Mouse (Mus musculus): ENCODE data around the gene Tbc1d22a.
A peak's percentile ranks its signal among the peaks of the same experiment; 100 is the strongest.

The Tbc1d22a gene

DNA sequence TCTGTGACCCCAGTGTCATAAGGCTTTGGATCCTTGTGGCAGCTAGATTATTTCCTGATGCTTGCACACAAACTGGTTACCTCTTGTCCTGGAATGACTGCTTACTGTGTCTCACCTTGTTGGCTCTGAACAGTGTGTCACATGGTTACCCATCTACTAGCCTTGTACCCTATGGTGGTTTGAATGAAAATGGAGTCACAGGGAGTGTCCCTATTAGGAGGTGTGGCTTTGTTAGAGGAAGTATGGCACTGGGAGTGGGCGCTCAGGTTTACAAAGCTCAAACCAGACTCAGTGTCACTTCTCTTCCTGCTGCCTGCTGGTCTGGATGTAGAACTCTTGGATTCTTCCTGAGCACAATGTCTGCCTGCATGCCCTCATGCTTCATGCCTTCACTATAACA is 69.0 kb downstream of the Tbc1d22a start:
- no peak for DNase-seq

DNA sequence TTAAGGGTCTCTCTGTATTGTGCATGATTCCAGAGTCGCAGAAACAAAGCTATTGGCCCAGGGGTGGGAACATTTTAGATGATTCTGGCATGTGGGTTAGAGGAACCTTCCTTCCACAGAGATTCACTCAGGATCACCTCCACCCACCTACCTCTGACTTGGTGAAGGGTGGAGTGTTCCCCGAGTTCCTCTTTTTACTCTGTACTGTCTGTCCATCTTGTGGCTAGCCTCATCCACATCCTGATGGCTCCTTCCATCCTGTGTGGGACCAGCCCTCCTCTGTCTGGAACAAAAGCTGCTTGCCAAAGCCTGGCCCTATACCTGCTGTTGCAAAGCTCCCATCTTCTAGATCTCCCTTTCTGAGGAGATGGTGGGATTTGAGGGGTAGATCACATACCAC is 71.0 kb downstream of the Tbc1d22a start:
- DNase-seq, result no peak

DNA sequence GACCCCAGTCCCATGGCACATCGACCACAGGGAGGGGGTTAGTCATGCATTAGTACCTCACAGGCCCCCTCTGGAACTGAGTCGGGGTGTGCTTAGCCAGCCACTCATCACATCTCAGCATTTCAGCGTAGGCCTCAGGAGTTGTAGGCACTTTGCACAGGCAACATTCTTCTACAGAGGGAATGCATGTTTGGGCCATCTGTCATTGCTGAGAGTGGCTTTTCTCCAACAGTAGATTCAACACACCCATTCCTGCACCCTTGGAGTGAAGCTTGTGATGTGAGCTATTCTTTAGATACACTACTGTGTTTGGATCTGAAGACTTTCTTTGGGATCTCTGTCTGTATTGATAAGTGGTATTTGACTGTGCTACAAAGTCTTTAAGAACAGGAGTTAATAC is 75.8 kb downstream of the Tbc1d22a start:
- DNase-seq, result no peak

DNA sequence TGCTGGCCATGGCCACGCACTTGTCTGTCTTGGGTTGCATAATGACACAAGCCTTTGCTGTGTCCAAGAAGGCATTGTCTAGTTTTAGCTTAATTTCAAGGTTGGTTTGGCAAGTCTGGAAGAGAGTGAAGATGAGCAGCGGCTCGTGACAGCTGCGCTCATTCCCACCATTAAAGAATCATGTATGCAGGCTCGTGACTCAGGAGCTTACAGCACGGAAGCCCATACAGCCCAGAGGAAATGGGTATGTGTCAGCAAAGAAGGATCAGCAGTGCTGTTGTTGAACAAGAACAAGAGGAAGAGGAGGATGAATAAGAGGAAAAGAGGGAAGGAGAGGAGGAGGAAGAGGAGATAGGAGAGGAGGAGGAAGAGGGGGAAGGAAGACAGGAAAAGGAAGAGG is 78.0 kb downstream of the Tbc1d22a start:
- DNase-seq, result no peak

DNA sequence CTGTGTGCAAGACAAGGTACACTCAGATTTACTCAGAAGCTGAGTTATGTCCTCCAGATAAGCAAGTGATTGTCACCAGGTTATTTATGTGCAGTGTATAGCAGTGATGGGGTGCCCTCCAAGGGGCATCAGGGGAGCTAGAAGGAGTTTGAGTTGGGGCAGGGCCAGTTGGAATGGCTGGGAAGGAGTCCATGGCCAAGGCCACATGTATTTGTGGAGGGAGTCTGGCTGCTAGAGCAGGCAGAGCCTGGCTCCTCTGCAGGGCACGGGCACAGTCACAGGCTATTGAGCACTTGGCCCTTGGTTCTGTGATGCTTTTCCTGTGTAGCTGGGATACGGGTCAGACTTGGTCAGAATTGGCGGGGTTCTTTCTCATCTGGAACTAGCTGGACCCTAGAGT is 80.2 kb downstream of the Tbc1d22a start:
- DNase-seq, result peak; percentile 50 to 67

DNA sequence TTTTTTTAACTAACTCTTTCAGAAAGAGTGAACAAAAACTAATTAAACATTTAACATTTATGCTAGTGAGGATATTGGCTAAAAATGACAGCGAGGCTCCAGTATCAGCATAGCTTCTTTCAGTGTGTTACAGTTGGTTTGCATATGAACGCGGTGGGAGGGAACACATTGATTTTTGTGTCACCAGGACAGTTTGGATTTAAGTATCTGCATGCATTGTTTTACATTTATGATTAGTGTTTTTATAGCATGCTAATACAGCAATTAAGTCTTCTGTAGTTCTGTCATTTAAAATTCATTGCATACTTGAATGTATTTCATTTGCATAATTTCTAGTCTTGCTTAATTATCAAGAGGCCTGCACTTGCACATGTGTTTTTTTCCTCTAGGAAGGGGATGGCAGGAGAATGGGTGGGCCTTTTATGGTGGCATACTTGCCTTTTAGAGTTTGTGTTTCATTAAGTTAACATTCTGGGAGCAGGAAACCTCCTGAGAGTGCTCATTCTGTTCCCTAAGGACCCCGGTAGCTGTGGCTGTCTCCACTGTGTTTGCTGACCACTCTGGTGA is 81.5 kb downstream of the Tbc1d22a start:
- DNase-seq, result no peak

DNA sequence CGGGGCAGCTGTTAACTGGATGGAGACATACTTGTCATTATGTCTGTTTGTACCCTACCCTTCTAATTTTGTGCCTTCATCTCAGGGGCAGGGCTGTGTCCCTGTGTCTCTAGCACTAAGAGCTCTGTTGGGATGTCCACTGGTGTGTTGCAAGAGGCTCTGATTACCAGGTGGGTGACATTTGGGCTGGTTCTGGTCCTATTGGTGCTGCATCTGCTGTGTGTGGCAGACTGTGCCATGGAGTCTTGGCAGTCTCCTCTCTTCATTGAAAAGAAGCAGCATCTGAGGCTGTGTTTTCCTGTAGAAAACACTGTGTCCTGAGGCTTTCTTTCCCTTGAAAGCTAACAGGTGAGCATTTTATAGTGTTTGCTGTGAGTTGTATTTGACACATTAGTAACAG is 83.0 kb downstream of the Tbc1d22a start:
- DNase-seq, result peak in 1 of 2 experiments; percentile 29

DNA sequence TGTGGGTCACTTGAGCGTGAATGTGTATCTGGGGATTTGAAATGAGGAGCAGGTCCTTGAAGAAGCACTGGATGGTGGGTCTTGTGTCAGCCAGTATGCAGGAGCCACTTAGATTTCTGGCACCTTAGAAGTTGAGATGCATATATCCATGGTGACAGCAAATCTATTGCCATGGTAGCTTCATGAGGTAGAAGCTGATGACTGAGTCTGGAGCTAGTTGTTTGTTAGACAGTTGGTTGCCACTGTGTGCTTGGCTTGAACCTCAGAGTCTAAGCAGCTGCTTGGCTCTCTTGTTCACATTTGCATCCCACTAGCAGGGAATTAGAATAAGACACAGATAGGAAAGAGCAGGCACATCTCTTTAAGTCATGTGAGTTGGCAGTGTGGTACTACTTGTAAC is 89.6 kb downstream of the Tbc1d22a start:
- no peak for DNase-seq

DNA sequence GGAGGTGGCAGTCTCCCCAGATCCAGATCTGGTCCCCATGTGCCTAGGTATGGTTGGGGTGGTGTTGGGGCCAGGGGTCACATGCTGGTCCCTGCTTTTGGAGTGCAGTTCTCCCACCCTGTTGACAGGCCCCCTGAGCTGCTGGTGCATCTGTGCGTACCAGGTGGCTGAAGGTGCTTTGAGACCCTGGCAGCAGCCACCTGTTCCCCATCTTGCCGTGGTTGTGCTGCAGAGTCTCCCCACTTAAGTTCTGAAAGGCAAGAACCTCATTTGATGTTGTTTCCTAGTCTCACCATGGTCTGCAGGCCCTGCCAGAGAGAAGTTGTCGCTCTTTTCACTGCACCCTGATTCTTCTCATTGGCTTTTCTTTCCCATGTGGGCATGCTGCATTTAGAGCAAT is 90.6 kb downstream of the Tbc1d22a start:
- no peak for DNase-seq

DNA sequence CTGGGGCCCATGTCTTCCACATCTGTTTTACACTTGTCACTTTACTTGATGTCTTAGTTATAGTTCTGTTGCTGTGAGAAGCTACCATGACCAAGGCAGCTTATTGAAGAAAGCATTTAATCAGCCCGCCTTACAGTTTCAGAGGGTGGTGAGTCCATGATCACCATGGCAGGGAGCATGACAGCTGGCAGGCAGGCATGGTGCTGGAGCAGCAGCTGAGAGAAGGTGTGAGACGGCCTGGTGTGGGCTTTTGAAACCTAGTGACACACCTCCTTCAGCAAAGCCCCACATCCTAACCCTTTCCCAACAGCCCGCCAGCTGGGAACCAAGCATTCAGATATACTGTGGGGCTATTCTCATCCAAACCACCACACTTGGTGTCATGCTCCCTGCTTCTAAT is 91.0 kb downstream of the Tbc1d22a start:
- no peak for DNase-seq

DNA sequence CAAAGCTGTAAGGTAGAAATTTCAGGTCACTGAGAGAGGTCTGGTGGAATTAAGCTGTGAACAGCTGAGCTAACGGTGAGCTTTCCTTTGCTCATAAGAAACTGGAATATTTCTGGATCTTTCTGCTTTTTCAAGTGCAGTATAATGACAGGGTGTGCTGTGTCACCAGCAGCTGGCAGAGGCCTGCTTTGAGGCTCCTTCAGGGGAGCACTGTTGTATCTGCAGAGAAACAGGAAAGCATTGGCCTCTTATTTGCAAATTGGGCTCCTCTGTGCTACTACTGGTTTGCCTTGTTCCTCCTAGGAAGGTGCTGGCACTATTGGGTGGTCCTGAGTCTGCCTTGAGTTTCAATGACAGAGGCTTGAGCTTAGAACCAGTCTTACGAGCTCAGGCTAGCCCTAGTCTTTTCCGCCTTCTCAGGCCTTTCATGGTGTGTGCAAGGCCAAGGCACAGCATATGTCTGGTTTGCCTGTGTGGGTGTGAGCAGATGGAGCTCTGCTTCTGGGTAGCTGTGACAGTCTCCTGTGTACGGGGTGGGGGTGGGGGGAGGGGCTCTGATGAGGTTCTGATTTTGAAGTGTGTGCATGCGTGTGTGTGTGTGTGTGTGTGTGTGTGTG is 95.1 kb downstream of the Tbc1d22a start:
- peak in 1 of 2 experiments; percentile 28 for DNase-seq

DNA sequence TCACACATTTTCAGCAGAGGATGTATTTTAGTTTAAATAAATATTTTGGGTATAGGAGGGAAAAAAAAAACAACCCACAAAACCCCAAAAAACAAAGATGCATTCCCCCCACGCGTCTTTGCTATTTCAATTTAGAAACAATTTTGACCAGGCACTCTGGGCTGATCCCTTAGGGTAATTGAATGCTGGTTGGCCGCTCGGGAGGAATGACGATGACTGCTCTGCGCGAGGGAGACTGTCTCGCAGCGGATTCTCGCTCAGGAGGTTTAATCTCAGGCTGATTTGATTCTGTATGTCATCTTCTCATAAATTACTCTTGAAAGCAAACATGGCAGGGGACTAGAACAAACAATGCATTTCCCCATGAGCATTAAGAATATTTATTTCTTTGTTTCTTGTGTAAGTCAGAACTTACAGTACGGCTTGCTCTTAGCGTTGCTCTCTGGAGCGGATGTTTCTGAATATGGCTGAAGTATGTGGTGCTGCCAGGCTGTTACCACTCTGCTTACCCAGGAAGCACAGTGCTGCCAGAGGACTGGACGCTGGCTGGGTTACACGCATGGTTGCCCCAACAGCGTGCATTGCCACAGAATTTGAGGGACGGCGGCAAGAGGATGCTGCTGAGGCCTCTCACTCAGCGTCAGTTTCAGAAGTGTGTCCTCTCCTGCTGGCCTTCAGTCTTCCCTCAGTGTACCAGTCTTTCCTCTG is 106.7 kb downstream of the Tbc1d22a start:
- DNase-seq, result peak; percentile 60 to 72

DNA sequence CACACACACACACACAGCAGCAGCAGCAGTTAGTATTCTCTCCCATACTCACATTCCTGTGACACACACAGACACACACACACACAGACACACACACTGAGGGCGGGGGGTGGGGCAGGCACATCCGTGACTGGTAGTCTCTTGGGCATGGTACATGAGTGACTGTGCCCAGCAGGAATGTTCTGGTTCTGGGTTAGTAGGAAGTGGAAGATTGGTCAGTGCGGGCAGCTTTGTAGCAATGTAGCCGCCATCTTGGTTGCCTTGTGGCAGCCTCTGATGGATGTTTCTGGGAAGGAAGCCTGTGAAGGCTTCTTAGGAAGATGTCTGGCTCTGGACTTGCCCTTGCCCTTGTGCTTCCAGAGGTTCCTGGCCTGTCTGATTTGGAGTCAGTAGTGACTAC is 112.1 kb downstream of the Tbc1d22a start:
- DNase-seq, result no peak

DNA sequence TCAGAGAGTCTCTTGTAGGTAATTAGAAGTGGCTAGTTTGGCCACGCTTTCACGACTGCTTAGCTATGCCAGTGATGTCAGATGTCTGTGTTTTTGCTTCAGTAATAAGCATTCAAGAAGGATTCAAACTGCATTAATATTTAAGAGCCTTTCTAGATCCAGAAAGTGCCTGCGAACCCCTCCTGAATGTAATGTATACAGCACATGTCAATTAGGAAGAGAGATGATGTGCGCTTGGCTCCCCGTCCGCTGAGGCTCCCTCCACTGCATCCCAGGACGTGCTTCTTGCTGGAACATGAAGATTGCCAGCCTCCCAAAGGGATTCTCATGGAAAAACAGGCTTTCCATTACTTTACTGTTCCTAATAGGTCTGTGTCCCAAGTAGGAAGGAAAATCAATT is 115.7 kb downstream of the Tbc1d22a start:
- DNase-seq, result no peak

DNA sequence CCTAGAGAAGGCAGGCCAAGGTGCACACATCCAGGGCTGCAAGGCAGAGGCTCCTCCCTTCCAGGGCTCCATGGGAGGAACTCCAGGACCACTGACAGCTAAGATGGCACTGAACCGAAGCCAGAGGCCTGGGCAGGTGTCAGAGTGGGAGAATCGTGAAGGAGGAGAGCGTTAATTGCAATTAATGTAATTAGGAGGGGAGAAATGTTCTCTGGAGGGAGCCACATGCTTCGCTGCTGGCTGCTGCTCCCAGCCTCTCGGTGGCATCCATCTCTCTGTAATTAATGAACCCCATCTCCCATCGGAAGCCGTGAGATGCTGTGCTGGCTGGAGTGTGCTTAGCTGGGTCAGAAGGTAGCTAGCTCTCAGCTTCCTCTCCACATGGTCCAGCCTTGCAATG is 116.2 kb downstream of the Tbc1d22a start:
- peak in 1 of 2 experiments; percentile 56 for DNase-seq

DNA sequence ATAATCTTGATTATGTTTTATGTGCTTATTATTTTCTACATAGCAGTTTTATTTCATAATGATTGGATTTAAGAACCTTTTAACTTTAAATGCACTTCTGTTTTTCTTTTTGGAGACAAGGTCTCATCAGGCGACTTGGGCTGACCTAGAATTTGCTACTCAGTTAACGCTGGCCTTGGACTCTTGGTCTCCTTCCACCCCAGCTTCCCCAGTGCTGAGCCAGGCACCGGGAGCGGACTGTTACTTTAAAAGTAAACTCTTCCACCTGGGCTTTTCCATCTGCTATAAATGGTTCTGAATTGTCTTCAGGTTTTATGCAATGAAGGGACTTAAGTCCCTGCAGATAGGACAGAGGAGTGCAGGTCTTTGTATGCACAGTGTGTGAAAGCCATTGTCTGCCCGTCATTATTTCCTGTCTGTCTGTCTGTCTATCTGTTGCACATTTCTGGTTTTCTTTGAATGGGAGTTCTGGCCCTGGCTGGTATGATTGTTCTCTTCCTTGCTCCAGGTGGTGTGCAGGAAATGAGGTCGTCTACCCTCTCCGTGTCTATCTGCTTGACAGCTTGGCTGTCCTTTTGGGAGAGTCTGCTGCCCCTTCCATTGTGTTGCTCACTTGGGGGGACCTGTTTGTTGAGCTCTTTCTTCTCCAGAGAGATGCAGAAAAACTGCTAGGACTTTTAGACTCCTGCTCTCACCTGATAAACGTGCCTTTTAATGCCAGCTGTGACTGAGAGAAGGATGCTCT is 117.4 kb downstream of the Tbc1d22a start:
- no peak for DNase-seq

DNA sequence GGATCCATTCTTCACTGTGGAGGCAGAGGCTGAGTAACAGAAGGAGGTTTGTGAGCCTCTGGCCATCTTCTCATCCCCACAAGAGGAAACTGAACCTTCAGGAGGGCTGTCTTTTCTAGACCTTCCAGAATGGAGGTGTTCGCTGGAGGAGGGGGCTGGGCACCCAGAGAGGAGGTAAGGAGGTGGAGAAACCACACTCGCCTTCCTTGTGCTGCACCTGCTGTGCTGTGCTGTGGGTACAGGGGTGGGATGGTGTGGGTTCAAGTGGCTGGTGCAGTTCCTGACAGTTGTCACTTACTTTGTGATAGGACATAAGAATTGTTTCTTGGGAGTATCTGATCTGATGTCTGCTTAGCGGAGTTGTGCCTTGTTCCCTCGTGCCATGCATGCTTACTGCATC is 118.9 kb downstream of the Tbc1d22a start:
- no peak for DNase-seq

DNA sequence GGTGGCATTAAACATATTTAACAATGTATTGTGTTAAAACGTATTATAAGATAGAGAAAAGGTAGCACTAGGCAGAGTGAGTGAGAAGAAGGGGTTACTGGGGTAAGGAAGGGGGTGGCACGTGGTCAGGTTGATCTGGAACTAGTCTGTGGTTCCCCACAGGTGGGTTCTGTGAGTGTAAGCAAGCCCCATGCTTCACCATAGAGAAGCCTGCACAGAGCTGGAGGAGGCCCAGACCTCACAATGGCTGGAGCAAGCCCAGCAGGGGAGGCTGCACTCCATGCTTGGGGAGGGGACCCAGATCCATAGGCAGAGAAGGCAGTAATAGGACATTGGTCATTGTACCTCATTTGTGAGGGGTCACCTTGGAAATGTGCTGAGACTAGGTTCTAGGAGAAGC is 119.3 kb downstream of the Tbc1d22a start:
- no peak for DNase-seq

DNA sequence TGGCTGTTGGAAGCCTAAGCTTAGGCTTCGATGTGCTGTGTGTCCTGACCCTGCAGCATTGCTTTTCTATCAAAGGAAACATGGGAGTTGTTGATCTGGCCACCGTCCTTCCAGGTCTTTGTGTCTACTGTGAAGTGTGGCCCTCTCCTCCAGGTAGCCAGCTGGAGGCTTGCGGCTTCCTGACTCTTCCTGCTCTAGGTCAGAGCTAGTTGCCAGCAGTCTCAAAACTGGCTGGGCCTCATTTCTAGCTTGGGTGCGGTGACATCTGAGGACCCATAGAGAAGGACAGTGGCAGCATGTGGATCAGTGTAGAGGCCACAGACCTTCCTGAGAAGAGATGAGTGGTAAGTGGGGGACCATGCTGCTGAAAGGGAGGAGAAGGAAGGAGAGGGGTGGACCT is 120.0 kb downstream of the Tbc1d22a start:
- no peak for DNase-seq

DNA sequence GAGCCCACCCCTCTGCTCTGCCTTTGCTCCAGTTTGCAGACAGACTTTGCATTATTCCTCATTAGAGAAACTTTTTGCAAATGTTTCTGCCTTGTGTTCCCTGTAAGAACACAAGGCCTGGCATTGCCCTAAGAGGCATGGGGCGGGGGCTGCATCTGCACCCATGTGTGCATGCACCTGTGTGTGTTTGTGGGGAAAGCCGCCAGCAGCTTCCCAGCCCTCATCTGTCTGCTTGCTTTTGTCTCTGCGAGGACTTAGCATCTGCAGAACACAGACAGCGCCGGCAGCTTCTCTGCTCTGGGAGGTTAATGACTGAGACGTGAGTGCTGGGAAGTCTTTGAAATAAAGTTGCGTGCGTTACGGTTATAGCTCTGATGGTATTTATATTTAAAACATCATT is 120.5 kb downstream of the Tbc1d22a start:
- no peak for DNase-seq

DNA sequence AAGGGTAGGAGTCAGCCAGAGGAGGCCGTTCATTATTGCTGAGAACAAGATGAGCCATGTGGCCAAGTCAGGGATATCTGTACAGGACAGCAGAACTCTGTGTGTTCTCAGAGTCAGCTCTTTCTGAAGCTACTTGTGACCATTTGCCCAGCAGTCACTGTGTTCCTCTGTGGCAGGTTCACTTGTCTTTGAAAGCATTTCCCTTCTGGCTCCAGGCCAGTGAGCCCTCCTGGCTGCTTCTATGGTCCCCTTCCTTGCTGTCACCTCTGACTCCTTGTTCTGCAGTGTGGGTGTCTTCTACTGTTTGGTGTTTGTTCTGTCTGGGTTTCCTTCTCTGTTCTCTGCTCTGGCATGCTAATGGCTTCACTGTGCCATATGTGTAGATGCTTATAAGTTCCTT is 121.5 kb downstream of the Tbc1d22a start:
- DNase-seq, result no peak

DNA sequence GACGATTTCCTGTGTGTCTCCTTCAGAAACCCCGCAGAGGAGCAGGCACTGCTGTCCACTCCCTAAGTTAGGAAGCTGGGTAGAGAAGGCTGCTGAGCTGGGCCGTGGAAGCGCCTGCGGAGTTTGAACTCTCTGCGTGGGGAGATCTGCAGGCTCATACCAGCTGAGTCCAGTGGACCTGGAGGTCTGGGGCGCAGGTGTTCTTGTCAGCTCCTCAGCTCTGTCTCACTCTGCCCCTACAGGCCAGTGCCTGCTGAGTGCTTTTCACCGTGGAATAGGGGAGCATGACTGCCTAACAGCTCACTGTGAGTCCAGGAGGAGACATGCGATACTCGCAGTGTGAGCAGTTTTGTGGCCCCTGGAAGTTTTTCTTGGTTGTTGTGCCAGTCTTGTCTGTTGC is 123.5 kb downstream of the Tbc1d22a start:
- no peak for DNase-seq

DNA sequence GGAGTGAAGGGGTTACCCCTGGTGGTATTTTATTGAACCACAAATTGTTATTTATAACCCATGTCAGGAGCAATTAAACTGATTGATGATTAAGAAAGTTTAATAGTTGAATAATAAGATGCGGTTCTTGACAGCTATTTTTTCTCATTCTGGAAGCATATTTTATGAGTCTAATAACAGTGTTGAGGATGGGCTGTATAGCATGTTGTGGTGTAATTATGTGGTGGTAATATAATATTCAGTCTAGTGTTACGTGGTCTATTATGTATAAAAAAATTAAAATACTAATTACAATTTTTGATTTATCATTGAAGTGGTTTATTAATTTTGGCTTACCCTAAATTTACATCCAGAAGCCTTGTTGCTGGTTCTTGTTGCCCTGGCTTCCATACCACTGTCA is 125.5 kb downstream of the Tbc1d22a start:
- DNase-seq, result no peak

DNA sequence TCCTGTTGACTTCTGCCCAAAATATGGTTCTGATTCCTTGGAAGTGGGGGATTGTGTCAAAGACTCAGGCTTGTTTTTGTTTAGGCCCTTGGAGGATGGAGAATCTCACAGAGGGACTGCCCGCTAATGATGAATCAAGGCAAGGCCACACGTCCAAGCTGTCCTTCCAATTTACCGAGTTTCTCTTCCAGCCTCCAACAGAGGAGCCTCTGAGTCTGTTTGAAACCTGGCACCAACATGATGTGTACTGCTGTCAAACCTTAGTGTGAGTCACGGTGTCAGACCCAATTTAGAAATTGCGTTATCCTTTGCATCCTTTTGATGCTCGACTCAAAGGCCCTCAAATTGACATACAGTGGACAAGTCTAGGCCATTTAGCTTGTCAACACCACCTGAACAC is 126.5 kb downstream of the Tbc1d22a start:
- DNase-seq, result no peak
